Mouse (Mus musculus) hindbrain, postnatal 0 days (tissue): ENCODE measurements around the gene Cab39. TPM values are rescaled to one million over a fixed set of nuclear protein-coding genes. Genes with fewer than 3 reads are reported as not detected.

Experiments
- ATAC-seq: fragments of 200-750 bp; cut with Nextera tagmentation; 2 replicates; pipeline ENCODE4 v1.8.0; 2017; ENCODE audit warnings: mild to moderate bottlenecking, moderate TSS enrichment, moderate library complexity
- DNase-seq: peaks from one replicate; pipeline ENCODE4 v3.0.0-alpha.2; 2015; ENCODE audit warnings: low spot score
- H3K27ac ChIP-seq: fragments of 300-500 bp; sonication (generic); 2 replicates; pipeline ENCODE4 v1.5.1; 2014; ENCODE audit warnings: mild to moderate bottlenecking
- H3K27me3 ChIP-seq: fragments of 300-500 bp; sonication (generic); 2 replicates; pipeline ENCODE4 v1.6.1; 2014; ENCODE audit warnings: low read length, mixed read lengths; ENCODE audit not compliant: insufficient read depth
- H3K36me3 ChIP-seq: fragments of 300-500 bp; sonication (generic); 2 replicates; pipeline ENCODE4 v1.6.1; 2014; ENCODE audit warnings: low read length, mixed read lengths; ENCODE audit not compliant: insufficient read depth
- H3K4me1 ChIP-seq: fragments of 300-500 bp; sonication (generic); 2 replicates; pipeline ENCODE4 v1.6.1; 2014; ENCODE audit warnings: antibody characterized with exemption, low read length, mixed read lengths; ENCODE audit not compliant: insufficient read depth
- H3K4me2 ChIP-seq: fragments of 300-500 bp; sonication (generic); 2 replicates; pipeline ENCODE4 v1.6.1; 2014; ENCODE audit warnings: low read depth, mild to moderate bottlenecking, low read length, moderate library complexity, mixed read lengths
- H3K4me3 ChIP-seq: fragments of 300-500 bp; sonication (generic); 2 replicates; pipeline ENCODE4 v1.5.1; 2014; ENCODE audit warnings: low read length
- H3K9ac ChIP-seq: fragments of 300-500 bp; sonication (generic); replicated peaks from 2 replicates; pipeline ENCODE4 v1.6.1; 2014; ENCODE audit warnings: mild to moderate bottlenecking, low read length, moderate library complexity, mixed read lengths
- H3K9me3 ChIP-seq: fragments of 300-500 bp; sonication (generic); 2 replicates; pipeline ENCODE4 v1.6.1; 2016; ENCODE audit warnings: low read length, mixed read lengths
- CTCF ChIP-seq: IDR thresholded peaks from 2 replicates; pipeline ENCODE4 v1.5.1; 2016; ENCODE audit warnings: antibody characterized with exemption, control low read depth, low read depth
- WGBS: fragments of 180-500 bp; shearing (Covaris S2); extraction: QIAGEN DNeasy Blood & Tissue Kit; methylation state at CpG from one replicate; pipeline ENCODE4 v1.1.7; 2014; 5-methylcytosine and 5-hydroxymethylcytosine counted together
- microRNA-seq, 2 experiments: library from miRNA; unstranded; fragments of <30 nt; microRNA quantifications; one replicate each; pipeline ENCODE4; 2016
- polyA plus RNA-seq: library from polyadenylated mRNA; unstranded; fragments of >200 nt; fragmentation: Nextera tagmentation; extraction: Ambion mirVana; gene quantifications from 2 replicates; pipeline ENCODE4 v1.2.1, GENCODE M21; 2015
- total RNA-seq: library from RNA; depleted of rRNA; stranded (reverse); fragments of >200 nt; gene quantifications from 2 replicates; pipeline ENCODE4 v1.2.3, GENCODE M21; 2014; rRNA removed

Gene Cab39
- total and polyA plus RNA-seq, 2 experiments from 2014 or later: 41.6 to 153 TPM

DNA sequence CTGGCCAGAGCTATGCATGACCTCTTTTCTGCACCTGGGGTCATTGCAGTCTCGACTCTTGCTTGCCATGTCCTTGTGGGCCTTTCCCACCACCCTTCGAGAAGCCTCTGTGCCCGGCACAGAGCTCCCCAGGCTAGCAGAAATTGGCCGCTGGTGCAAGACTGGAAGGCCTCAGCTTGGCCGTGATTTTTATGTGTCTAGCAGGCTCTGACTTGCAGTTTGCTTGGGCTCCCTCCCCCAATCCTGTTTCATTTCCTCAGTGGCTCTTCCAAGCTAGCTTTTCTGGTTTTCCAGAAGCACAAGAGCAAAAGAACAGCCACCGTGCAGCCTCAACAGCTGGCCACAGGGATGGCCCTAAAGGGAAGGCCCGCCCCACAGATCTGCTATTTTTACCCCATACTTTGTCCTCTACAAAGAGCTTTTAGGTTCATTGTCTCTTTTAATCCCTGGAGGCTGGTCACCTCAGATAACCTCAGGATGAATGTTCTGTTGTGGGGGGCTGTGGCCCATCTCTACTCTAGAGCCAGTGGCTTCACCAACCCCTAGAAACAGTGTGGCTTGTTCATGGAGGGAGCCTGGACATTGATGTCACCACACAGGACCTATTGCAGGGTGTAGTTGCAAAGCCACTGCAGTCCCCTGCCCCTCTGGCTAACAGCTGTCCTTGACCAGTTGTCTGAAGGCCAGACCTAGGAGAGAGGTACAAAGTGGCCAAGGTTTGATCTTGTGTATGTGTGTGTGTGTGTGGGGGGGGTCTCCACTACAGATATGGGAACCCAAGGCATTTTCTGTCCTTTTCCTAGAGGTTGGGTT lies 107.5 kb downstream of the Cab39 start:
- Histone ChIP-seq H3K4me1 (peaks cover 70% of the 10 kb centered on the region), H3K4me2 (no peak overlapping the region), H3K27me3 (no peaks in the 10 kb centered on the region), H3K27ac (peak overlapping the region; percentile 8; the same call in 1 of the 2 replicates), H3K4me3 (no peak overlapping the region), H3K9me3 (no peaks in the 10 kb centered on the region), H3K36me3 (peaks cover 26% of the 10 kb centered on the region), H3K9ac (no peak overlapping the region)
- no peak for TF ChIP-seq CTCF
- DNase-seq (no peak), ATAC-seq (no peak)
- 55% methylated on average over 7 of the region's 7 CpGs for WGBS

Small RNA genes within 50 kb of the gene (microRNA-seq; reads per million reads assigned to microRNA genes)
- gene Gm25472 (0 reads per million in 2 experiments), gene Mir8096 (0 reads per million in 2 experiments)

Other genes starting within 250 kb of the Cab39 start
- gene G530012D18Rik, start 217.8 kb upstream of the Cab39 start, total RNA-seq: not detected in 2 replicates
- gene G530012D18Rik, start 217.8 kb upstream of the Cab39 start, polyA plus RNA-seq: not detected in 2 replicates
- gene Sp110, start 194.6 kb upstream of the Cab39 start, total RNA-seq: 0.36 and 0.68 TPM in 2 replicates
- gene Sp110, start 194.6 kb upstream of the Cab39 start, polyA plus RNA-seq: 1.0 and 1.1 TPM in 2 replicates
- gene Sp140, start 193.1 kb upstream of the Cab39 start, total RNA-seq: 4.6 TPM in 1 of 2 replicates, not detected in the other
- gene Sp140, start 193.1 kb upstream of the Cab39 start, polyA plus RNA-seq: 0.74 and 0.91 TPM in 2 replicates
- 0.31 and 2.6 TPM in 2 replicates for gene Sp100, start 143.5 kb upstream of the Cab39 start, total RNA-seq
- gene Sp100, start 143.5 kb upstream of the Cab39 start, polyA plus RNA-seq: 0.98 and 1.3 TPM in 2 replicates
- gene A630001G21Rik, start 14.8 kb upstream of the Cab39 start, total RNA-seq: not detected in 2 replicates
- gene A630001G21Rik, start 14.8 kb upstream of the Cab39 start, polyA plus RNA-seq: 0.35 and 0.36 TPM in 2 replicates
- 329 and 336 TPM in 2 replicates for gene Itm2c, start 100.8 kb downstream of the Cab39 start, total RNA-seq
- 244 and 253 TPM in 2 replicates for gene Itm2c, start 100.8 kb downstream of the Cab39 start, polyA plus RNA-seq
- 11.8 and 18.8 TPM in 2 replicates for gene 4933407L21Rik, start 135.0 kb downstream of the Cab39 start, total RNA-seq
- 12.3 and 13.9 TPM in 2 replicates for gene 4933407L21Rik, start 135.0 kb downstream of the Cab39 start, polyA plus RNA-seq
- gene Gpr55, start 167.6 kb downstream of the Cab39 start, total RNA-seq: 0.21 TPM in 1 of 2 replicates, not detected in the other
- 0.14 and 0.15 TPM in 2 replicates for gene Gpr55, start 167.6 kb downstream of the Cab39 start, polyA plus RNA-seq
- 1.2 TPM in 1 of 2 replicates, not detected in the other for gene Spata3, start 223.4 kb downstream of the Cab39 start, total RNA-seq
- 1.3 and 1.4 TPM in 2 replicates for gene Spata3, start 223.4 kb downstream of the Cab39 start, polyA plus RNA-seq